Mouse (Mus musculus): ENCODE data around the gene Samd4. TPM values are rescaled to one million over a fixed set of nuclear protein-coding genes. Genes with fewer than 3 reads are reported as not detected.

Samd4 gene
- total RNA-seq, 1 experiment from 2014 or later, result 20.4 TPM

- DNase-seq, result no peak
Observed at GRCm38 (mm10) chr14:46955574-46956043, 73.0 kb downstream of the Samd4 start.

- no peak for DNase-seq
Observed at GRCm38 (mm10) chr14:46956121-46956520, 73.5 kb downstream of the Samd4 start.

DNA sequence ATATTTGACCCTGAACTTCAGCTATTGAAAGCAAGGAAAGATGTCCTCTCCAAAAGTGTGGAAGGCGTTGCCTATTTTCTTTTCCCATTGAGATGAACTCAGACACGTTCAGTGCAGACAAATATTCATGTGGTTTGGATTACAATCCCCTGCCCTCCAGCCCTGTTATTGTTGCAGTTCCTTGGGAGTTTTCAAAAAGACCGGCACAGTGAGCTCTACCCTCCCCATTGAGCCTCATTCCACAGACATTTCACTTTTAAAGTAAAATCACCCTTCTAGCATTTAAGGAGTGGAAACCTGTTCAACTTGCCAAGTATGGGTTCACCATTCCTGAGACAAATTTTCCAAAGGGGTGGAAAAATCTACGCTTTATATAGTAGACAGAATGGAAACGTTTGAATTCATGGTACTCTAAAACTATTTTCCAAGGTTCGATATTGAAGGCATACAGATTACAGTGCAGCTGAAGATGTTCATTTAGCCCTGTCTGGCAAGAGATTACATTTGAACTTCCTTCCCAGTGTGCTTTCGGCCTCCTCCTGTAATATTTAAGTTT is 76.6 kb downstream of the Samd4 start:
- DNase-seq, result no peak

DNA sequence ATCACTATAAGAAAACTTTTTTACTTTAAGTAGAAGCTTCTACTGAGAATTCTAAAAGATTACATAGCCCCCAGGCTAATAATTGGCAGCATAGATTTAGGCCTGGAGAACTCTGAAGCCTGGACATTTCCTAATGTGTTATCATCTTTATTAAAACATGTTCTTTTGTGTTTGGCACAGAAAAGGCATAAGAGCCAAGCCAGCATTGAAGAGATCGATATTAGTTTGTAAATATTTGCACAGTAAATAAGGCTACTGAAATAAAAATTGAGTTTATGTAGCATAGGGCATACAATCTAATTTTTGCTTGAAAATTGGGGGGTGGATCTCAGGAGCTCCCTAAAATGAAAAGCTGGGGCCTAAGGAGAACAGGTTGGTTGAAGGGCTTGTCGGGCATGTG is 77.2 kb downstream of the Samd4 start:
- no peak for DNase-seq

DNA sequence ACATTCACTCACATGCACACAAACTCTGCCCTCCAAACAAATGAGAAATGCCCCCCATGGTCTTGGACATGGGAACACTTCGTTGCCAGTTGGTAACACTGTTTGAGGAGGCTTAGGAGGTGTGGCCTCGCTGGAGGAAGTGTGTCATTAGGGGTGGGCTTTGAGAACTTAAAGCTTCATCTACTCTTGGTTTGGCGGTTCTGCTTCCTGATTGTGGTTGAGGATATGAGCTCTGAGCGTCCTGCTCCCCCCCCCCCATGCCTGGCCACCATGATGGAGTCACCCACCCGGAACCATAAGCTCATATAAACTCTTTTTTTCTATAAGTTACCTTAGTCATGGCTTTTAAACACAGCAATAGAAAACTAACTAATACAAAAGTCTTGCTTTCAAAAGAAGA is 80.2 kb downstream of the Samd4 start:
- no peak for DNase-seq

- DNase-seq, result no peak
Observed at GRCm38 (mm10) chr14:46964074-46964872, 81.6 kb downstream of the Samd4 start.

GRCm38 (mm10) chr14:46966206-46966605 is 83.6 kb downstream of the Samd4 start:
- peak; percentile 38 for DNase-seq

DNA sequence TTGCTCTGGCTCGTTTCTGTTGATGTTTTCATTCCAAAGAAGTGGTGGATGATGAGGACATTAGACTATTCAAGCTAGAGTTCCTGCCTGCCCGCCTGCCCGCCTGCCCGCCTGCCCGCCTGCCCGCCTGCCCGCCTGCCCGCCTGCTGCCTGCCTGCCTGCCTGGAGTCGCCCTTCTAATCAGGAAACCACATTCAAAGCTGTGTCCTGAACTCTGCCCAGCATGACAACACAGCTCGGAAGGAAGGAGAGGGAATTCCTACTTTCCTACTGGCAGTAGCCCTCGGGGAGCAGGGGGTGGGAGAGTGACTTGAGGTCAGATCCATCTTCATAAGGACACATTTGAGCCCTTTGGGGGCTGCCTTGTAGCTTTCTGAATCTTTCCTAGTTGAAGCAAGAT is 85.4 kb downstream of the Samd4 start:
- DNase-seq, result no peak

DNA sequence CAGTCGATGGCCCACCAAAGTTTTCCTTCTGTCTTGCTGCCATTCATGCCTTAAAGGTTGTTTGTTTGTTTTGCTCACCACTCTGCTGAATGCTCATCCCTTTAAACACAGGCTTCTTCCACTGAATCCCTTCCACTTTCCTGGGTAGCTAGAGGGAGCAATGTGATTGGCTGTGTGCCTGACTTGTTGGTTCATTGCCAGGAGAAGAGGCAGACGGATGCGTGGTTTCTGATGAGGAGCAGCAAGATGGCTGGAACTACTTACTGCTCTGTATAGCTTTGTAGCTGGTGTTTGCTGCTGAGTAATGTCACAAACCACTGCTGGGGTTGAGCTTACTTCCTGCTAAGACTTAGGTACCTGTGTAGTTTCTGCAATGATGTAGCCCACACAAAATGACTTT is 88.0 kb downstream of the Samd4 start:
- peak; percentile 57 for DNase-seq

DNA sequence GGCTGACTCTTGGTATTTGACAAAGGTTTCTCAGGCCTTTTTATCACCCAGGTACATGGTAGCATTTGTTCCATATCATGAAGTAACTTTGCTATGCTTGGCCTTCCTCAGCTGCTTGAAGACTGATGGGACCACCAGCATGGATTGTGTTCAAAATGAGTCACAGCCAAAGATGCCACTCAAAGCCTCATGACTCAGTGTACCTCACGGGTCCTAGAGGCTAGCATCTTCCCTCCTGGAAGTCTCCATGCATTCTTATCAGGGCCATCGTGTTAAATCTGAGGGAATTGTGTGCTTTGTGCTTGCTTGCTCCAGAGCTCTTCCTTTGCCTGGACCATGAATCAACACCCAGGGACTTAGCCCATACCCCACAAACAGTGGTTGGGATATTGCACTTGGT is 89.1 kb downstream of the Samd4 start:
- DNase-seq, result no peak

- DNase-seq, result no peak
Observed at GRCm38 (mm10) chr14:46974874-46975273, 92.2 kb downstream of the Samd4 start.

DNA sequence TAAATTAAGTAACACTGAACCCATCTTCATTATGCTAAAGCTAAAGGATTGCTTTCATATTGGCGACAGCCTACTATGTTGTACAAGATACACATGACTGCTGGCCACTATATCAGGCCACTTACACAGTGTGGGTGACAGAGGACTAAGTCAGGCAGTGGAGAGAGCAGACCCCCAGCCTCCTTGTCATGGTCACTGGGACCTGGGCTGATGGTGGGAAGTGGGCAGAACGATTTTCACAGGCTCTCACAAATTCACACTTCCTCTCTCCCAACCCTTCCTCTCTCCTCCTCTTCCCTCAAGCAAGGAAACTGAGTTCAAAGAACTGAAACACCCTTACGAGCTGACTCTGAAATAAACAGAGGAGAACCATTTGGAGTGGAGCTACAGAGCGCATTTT is 93.3 kb downstream of the Samd4 start:
- DNase-seq, result no peak

GRCm38 (mm10) chr14:46976712-46977111 is 94.1 kb downstream of the Samd4 start:
- DNase-seq, result no peak

DNA sequence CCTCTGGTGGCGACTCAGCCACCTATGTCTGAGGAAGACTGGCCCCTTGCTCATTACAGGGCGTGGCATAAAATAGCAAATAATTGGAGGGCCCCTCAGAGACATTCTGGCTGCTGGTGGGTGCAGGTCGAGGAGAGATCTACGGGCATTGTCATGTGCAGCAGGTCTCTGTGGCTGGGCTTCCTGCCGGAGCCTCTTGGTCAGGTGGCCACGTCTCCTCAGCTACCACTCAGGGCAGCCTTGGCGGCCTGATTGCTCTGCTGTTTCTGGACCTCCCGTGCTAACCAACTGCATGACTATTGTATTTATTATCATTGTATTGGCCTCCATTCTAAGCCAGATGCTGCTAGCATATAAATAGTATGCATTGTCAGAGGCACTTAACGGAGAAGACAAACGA is 95.0 kb downstream of the Samd4 start:
- DNase-seq, result no peak

DNA sequence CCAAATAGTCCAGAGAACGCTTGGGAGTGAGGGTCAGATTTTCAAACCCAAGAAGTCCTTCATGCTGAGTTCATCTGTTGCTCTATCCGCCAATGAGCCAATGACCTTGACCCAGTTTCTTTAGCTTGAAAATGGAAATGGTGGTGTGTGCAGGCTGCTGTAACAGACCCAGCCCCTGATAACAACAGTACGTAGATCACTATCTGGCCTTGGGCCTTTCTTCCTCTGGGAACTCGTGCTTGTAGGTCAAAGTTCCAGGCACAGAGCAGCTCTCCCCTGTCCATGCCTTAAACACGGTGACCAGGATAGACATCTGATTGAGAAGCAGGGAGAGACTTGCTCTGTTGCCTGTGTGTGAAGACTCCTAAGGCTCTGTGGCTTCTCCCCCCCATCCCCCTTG is 96.5 kb downstream of the Samd4 start:
- no peak for DNase-seq

DNA sequence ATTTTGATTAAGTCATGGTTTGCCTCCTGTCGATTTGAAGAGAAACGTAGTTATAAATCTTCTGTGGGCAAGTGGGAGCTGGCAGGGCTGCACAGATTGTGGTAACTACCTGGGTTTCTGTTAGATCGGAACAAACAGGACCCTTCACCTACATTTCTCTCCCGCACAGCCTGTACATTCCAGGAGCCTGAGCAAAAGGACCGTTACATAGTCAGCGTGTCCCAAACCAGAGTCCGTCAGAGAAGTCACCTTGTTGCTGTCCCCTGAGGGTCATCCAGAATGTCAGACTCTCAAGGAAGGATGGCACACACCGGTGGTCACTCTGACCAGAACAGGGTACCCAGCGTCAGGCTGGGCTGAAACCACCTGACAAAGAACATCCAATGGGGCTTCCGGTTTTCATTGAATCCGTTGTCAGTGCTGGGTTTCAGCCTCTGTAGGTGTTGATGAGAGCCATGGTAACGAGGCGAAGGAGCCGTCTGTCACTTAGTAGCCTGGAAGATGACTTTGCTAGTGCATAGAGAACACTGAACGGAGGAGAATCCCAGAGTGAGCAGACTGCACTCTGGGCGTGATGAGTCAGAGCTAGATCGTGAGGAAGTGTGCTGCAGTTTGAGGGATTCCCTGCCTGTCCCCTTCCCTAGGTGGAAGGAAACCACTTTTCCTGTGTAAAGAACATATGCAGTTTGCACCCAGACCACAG is 98.2 kb downstream of the Samd4 start:
- no peak for DNase-seq

- peak; percentile 18 for DNase-seq
Observed at GRCm38 (mm10) chr14:46982106-46982505, 99.5 kb downstream of the Samd4 start.

DNA sequence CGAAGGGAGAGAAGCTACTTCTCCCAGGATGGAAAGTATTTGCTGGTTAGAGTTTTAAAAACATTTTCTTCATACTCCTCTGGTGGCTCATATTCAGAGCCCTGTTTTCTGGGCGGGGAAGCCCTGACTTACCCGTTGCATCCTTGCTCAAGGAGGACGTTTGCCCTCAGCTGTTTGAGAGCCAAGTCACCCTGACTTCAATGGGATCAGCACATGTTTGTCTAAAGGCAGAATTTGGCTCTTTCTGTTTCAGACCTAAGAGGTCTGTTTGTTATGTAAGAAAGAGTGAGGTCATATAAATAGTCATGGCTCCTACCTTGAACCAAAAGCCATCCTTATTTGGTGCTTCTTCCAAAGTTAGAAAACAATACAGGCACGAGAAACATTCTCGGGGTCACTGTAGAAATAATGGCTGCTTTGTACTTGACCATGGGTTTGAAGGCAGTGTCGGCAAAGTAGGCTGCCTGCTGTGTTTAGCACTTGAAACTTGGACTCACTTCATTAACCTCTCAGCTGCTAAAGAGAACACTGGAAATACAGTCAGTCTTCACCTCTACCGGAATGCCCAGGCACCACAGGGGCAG is 102.0 kb downstream of the Samd4 start:
- no peak for DNase-seq

DNA sequence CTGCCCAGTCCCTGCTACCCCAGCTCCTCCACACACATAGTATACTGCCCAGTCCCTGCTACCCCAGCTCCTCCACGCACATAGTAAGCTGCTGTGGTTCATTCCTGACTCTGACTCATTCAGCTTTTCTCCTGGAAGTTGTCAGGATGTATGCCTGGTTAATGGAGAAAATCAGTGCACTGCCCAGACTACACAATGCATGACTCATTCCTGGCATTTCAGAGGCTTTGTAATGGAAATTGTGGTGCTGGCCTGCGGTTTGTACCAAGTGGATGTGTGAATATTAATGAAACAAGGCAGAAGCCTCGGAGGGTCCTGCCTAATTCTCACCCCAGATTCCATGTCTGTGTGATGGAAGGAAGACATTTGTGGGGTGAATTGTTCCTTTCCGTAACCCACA is 107.0 kb downstream of the Samd4 start:
- DNase-seq, result peak; percentile 23

DNA sequence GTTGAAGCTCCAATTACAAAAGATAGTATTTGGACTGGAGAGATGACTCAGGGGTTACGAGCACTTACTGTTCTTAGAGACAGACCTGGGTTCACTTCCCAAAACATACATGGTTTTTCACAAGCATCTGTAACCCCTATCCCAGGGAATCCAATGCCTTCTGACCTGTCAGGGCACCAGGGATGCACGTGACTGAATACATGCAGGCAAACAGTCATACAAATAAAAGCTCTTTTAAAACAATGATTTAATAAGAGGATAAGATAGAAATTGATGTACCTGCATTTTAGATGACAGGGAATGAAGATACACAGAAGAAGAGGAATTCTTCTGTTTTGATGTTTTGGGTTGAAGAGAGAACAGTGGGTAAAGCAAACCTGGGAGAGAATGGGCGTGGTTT is 107.8 kb downstream of the Samd4 start:
- no peak for DNase-seq

- no peak for DNase-seq
Observed at GRCm38 (mm10) chr14:46994704-46995103, 112.0 kb downstream of the Samd4 start.

DNA sequence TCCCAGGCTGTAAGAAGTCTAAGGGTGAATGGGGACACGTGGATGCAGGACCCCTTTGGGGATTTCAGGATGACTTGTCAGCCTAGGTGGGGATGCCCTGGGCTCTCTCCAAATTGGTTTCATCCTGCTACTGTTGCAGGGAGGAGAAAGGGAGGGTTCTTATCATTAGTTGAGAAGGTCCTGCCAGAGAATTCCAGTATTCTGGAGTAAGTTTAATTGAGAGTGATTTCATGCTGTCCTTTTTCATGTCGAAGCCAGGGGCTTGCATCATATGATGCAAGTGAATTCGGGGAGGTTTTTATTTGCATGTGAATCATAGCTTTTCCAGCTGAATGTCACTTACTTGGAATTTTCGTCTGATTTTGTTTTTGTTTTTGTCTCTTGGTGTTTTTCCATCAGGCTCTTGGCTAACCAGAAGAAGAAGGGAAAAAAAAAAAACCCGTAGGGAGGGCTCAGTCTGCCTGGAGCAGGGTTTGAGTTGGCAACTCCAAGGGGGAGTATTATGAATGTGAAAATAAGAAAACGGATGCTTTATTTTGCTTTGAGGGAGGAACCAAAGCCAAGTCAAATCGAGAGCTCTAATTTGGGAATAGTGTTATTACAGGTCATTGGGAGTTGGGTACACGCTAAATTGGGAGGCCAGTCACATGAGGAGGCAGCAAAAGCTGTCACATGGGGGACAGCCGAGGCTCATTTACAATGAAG is 116.8 kb downstream of the Samd4 start:
- DNase-seq, result no peak

Measured in adrenal gland, postnatal 25 days (tissue).